Mouse (Mus musculus) myocyte (in vitro differentiated cells): ENCODE data around the gene Il1b.

ENCODE experiments used
- MYOG ChIP-seq, 3 experiments: IDR thresholded peaks; one replicate each; pipeline ENCODE4 v1.6.1; 2011; ENCODE audit warnings: control low read depth in 2 of 3, low read depth in 2 of 3, mild to moderate bottlenecking in 2 of 3; ENCODE audit not compliant: insufficient read length in 2 of 3, control insufficient read depth in 1 of 3, insufficient read depth in 1 of 3
- POLR2A ChIP-seq: IDR thresholded peaks from one replicate; pipeline ENCODE4 v1.6.1; 2011; ENCODE audit warnings: low read depth, mild to moderate bottlenecking, control low read depth, moderate library complexity; ENCODE audit not compliant: insufficient read length

DNA sequence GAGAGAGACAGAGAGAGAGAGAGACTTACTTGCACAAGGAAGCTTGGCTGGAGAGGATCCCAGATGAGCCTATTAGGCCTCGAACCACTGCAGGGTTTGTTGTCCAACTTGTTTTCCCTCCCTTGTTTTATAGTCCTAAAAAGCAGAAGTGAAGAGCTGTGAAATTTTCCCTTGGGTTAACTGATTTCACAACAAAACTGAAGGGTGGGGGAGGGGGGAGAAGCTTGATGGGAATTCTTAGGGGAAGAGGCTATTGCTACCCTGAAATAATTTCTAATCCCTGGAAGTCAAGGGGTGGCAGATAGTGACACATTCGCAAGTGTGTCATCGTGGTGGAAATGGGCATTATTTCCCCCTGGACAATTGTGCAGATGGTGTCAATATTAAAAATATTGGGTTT lies at the start of gene Il1b:
- no peak for TF ChIP-seq POLR2A
- TF ChIP-seq MYOG (IDR thresholded peaks at IDR 0.05; ENCODE audit: control insufficient read depth in 1 of 3, insufficient read depth in 1 of 3, insufficient read length in 2 of 3, low read depth in 2 of 3): no peak
